Mouse (Mus musculus) embryonic facial prominence, embryonic 14.5 days (tissue): Measurements from ENCODE around the gene Paxip1. TPM values are rescaled to one million over a fixed set of nuclear protein-coding genes. Genes with fewer than 3 reads are reported as not detected.

Experiments
- ATAC-seq: fragments of 200-750 bp; cut with Nextera tagmentation; 2 replicates; pipeline ENCODE4 v1.8.0; 2017; ENCODE audit warnings: low read depth, moderate number of reproducible peaks, moderate TSS enrichment
- DNase-seq: peaks from one replicate; pipeline ENCODE4 v3.0.0-alpha.2; 2015; ENCODE audit warnings: low spot score
- H3K27ac ChIP-seq: fragments of 300-500 bp; sonication (generic); replicated peaks from 2 replicates; pipeline ENCODE4 v1.5.1; 2014; ENCODE audit warnings: low read depth, mild to moderate bottlenecking, low read length, moderate library complexity
- H3K27me3 ChIP-seq: fragments of 300-500 bp; sonication (generic); replicated peaks from 2 replicates; pipeline ENCODE4 v1.6.1; 2014; ENCODE audit warnings: low read length; ENCODE audit not compliant: control insufficient read depth, insufficient read depth
- H3K36me3 ChIP-seq: fragments of 300-500 bp; sonication (generic); 2 replicates; pipeline ENCODE4 v1.6.1; 2014; ENCODE audit warnings: low read length, mixed read lengths; ENCODE audit not compliant: control insufficient read depth, insufficient read depth
- H3K4me1 ChIP-seq: fragments of 300-500 bp; sonication (generic); 2 replicates; pipeline ENCODE4 v1.6.1; 2014; ENCODE audit warnings: antibody characterized with exemption, low read length; ENCODE audit not compliant: control insufficient read depth, insufficient read depth
- H3K4me2 ChIP-seq: fragments of 300-500 bp; sonication (generic); 2 replicates; pipeline ENCODE4 v1.6.1; 2014; ENCODE audit warnings: low read depth, mild to moderate bottlenecking, low read length, moderate library complexity, mixed read lengths
- H3K4me3 ChIP-seq: fragments of 300-500 bp; sonication (generic); 2 replicates; pipeline ENCODE4 v1.5.1; 2014; ENCODE audit warnings: low read depth, mild to moderate bottlenecking, low read length
- H3K9ac ChIP-seq: fragments of 300-500 bp; sonication (generic); 2 replicates; pipeline ENCODE4 v1.6.1; 2014; ENCODE audit warnings: low read depth, mild to moderate bottlenecking, low read length, moderate library complexity, mixed read lengths
- H3K9me3 ChIP-seq: fragments of 300-500 bp; sonication (generic); 2 replicates; pipeline ENCODE4 v1.6.1; 2016; ENCODE audit warnings: low read length; ENCODE audit not compliant: control insufficient read depth
- WGBS: fragments of 180-500 bp; shearing (Covaris S2); extraction: QIAGEN DNeasy Blood & Tissue Kit; methylation state at CpG from one replicate; pipeline ENCODE4 v1.1.7; 2014; 5-methylcytosine and 5-hydroxymethylcytosine counted together
- polyA plus RNA-seq: library from polyadenylated mRNA; unstranded; fragments of >200 nt; fragmentation: Nextera tagmentation; extraction: Ambion mirVana; gene quantifications from 2 replicates; pipeline ENCODE4 v1.2.1, GENCODE M21; 2014

The Paxip1 gene
- polyA plus RNA-seq, 1 experiment from 2014 or later: 32.6 TPM

DNA sequence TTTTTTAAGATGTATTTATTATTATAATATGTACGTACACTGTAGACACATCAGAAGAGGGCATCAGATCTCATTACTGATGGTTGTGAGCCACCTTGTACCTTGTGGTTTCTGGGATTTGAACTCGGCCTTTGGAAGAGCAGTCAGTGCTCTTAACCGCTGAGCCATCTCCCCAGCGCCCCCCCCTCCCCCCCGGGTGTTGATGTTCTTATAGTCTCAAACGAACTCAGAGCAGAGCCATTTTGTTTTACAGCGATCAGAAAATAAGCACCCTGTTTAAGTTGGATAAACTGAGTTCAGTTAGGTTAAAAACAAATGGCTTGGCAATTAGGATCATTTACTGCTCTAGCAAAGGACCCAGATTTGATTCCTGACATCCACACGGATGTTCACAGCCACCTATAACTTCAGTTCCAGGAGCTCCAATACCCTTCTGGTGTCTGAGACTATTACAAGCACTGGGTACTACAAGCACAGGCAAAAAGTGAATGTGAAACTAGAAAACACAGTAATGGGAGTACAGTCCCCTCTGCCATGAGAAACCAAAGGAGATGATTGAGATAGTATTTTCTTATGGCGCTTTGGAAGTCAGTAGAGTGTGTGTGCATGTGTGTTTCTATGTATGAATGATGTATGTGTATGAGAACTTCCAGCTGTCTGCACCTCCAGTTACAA is 1.2 kb upstream of the Paxip1 start:
- peak overlapping the region; percentile 91 for H3K9ac ChIP-seq
- ATAC-seq: no peak
- 55% methylated on average over 9 of the region's 9 CpGs for WGBS

DNA sequence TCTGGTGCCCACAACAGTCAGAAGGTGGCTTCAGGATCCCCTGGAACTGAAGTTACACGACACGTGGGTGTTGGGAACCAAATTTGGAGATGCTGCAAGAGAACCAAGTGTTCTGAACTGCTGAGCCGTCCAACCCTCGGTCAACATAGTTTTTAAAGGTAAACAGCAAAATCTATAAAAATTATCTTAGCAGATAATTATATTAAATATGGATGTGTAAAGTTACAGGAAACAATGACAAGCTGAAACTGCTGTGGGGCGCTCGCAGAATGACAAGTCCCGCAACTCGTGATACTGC is 631 bp upstream of the Paxip1 start:
- Histone ChIP-seq H3K27ac (peak overlapping the region; percentile 96), H3K4me1 (peaks cover 10% of the 10 kb centered on the region; the same call in 1 of the 2 replicates), H3K4me2 (peak overlapping the region; percentile 80), H3K9ac (peak overlapping the region; percentile 91), H3K9me3 (no peaks in the 10 kb centered on the region), H3K27me3 (no peaks in the 10 kb centered on the region), H3K36me3 (peaks cover 18% of the 10 kb centered on the region), H3K4me3 (peak overlapping the region; percentile 79)
- WGBS: 17% methylated on average over 8 of the region's 8 CpGs
- no peak for ATAC-seq
- DNase-seq: no peak

More for the DNA sequence above, 1.2 kb upstream of the Paxip1 start:
- Histone ChIP-seq H3K4me3 (peak overlapping the region; percentile 79), H3K4me1 (peaks cover 10% of the 10 kb centered on the region; the same call in 1 of the 2 replicates), H3K9me3 (no peaks in the 10 kb centered on the region), H3K4me2 (peak overlapping the region; percentile 80), H3K27ac (no peak overlapping the region), H3K36me3 (peaks cover 13% of the 10 kb centered on the region), H3K27me3 (no peaks in the 10 kb centered on the region)
- no peak for DNase-seq

DNA sequence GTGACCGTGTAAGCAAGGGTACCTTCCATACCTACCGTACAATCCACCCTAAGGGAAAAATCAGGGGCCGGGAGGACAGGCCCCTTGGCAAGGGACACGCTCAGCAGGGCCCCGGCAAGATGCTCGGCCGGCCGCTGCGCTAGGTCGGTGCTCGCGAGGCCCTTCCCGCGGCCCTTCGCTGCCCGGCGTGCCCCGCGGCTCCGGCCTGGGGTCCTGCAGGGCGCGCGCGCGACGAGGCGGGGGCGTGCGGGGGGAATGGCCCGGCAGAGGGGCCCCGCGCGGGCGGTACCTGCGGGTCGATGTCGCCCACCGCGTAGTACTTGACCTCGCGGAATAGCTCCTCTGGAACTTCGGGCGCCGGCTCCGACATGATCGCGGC is 592 bp downstream of the Paxip1 start:
- DNase-seq (peak; percentile 90), ATAC-seq (peak; percentile 85)
- H3K4me2 ChIP-seq: peak overlapping the region; percentile 80
- 0% methylated on average over 2 of the region's 47 CpGs for WGBS
- H3K9me3 ChIP-seq: no peaks in the 10 kb centered on the region
- no peaks in the 10 kb centered on the region for H3K27me3 ChIP-seq
- H3K4me3 ChIP-seq: peak overlapping the region; percentile 79
- H3K4me1 ChIP-seq: peaks cover 10% of the 10 kb centered on the region; the same call in 1 of the 2 replicates
- H3K36me3 ChIP-seq: peaks cover 30% of the 10 kb centered on the region
- H3K27ac ChIP-seq: peak overlapping the region; percentile 96
- H3K9ac ChIP-seq: peak overlapping the region; percentile 91

DNA sequence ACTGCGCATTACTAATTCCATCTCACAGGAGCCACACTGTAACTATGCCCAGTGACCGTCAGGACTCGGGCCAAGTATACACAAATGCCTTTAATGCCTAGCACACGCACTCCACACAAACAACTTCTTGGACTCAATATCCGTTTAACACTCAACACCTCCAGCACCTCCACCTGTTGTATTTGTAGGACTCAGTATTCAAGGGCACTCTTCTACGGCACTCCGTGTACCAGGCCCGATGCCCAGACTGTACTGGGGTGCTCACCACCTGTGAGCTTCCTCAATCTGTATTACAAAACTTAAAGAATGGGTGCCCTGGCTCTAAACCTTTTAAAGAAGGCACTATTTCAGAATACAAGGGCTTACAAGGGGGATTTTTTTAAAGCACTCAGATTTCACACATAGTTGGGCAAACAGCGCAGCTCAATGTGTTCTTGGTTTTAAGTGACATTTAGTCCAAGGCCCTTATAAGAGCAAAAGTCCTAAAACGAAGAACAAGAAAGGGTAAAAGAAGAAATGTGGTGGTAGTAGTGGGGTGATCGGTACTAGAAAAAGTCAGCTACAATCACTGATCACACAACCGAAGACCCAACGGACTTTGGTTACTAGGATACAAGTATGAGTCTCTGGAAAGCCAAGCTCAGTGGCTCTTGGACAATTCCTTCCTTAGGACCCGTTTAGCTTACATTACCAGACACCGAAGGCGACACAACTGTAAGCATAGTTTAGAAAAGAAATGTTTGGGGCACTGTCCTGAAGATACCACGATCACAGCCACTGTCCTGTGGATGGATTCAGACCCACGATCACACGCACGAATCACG is 1.2 kb downstream of the Paxip1 start:
- no peaks in the 10 kb centered on the region for H3K9me3 ChIP-seq
- peak overlapping the region; percentile 79 for H3K4me3 ChIP-seq
- H3K4me1 ChIP-seq: peaks cover 10% of the 10 kb centered on the region; the same call in 1 of the 2 replicates
- H3K9ac ChIP-seq: peak overlapping the region; percentile 91
- 24% methylated on average over 21 of the region's 21 CpGs for WGBS
- peak overlapping the region; percentile 80 for H3K4me2 ChIP-seq
- peak overlapping the region; percentile 96 for H3K27ac ChIP-seq
- ATAC-seq (no peak), DNase-seq (peak; percentile 3)
- no peaks in the 10 kb centered on the region for H3K27me3 ChIP-seq
- peaks cover 35% of the 10 kb centered on the region for H3K36me3 ChIP-seq

DNA sequence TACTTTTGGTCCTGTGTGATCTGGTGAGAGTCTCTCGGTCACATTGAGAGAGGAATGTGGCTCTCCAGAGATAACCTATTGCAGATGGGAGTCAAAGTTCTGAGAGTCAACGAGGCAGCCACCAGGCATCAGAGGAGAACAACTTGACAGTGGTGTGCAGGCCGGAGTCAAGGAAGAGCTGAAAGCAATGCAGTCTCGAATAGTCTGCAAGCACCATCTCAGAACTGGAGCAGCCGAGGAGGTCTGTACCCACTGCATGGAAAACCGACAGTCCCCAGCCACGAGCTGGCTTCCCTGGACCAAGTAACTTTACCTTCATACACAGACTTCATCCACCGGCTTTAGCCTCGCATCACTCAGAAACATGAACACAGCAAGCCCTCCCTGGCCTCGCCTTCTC is 1.9 kb downstream of the Paxip1 start:
- peaks cover 42% of the 10 kb centered on the region for H3K36me3 ChIP-seq
- no peak overlapping the region for H3K27ac ChIP-seq
- 64% methylated on average over 10 of the region's 10 CpGs for WGBS
- peak overlapping the region; percentile 91 for H3K9ac ChIP-seq
- no peaks in the 10 kb centered on the region for H3K27me3 ChIP-seq
- H3K4me1 ChIP-seq: peaks cover 10% of the 10 kb centered on the region; the same call in 1 of the 2 replicates
- no peak for ATAC-seq
- peak overlapping the region; percentile 79 for H3K4me3 ChIP-seq
- H3K4me2 ChIP-seq: peak overlapping the region; percentile 80
- DNase-seq: no peak
- no peaks in the 10 kb centered on the region for H3K9me3 ChIP-seq

DNA sequence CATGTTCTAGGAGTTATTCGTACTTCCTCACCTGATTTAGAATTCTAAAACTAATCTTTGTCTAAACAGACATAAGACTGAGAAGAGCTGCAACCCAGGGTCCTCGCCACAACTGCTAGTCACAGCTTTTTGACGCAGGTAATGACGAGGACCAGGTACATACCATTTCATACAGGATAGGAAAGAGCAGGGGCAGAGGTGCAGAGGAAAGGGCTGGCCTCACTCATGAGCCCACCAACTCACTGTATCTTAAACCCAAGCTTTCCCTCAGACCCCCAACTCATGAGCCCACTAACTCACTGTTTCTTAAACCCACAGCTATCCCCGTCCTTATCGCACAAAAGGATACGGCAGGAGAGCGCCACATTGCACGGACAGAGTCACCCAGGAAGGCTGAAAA is 8.1 kb downstream of the Paxip1 start:
- H3K4me3 ChIP-seq: no peak overlapping the region
- peaks cover 83% of the 10 kb centered on the region for H3K36me3 ChIP-seq
- H3K9ac ChIP-seq: no peak overlapping the region
- no peaks in the 10 kb centered on the region for H3K27me3 ChIP-seq
- no peak overlapping the region for H3K4me2 ChIP-seq
- ATAC-seq: no peak
- no peak for DNase-seq
- H3K27ac ChIP-seq: no peak overlapping the region
- H3K9me3 ChIP-seq: no peaks in the 10 kb centered on the region
- WGBS: 94% methylated on average over 9 of the region's 9 CpGs
- H3K4me1 ChIP-seq: no peaks in the 10 kb centered on the region

DNA sequence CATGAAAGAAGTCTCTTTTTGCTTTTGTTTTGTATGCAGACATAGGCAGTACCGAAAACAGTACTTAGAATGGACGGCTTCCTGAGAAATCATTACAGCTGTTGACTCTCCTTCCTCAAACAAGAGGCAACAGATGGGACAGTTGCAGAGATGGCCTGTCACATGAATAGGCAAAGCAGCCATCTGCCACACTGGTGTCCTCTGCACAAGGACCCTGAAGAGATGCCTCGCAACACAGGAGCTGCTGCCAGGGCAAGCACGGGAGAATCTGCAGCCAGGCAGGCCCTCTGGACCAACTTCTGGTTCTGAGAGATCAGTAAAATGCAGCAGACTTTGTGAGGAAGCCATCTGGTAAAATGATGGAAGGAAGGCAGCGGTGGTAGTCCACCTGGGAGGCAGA is 23.5 kb downstream of the Paxip1 start:
- Histone ChIP-seq H3K4me3 (no peak overlapping the region), H3K9ac (no peak overlapping the region), H3K9me3 (no peaks in the 10 kb centered on the region), H3K4me1 (no peaks in the 10 kb centered on the region), H3K27ac (no peak overlapping the region), H3K36me3 (peaks cover 95% of the 10 kb centered on the region), H3K4me2 (no peak overlapping the region), H3K27me3 (no peaks in the 10 kb centered on the region)
- WGBS: 83% methylated on average over 5 of the region's 5 CpGs
- peak; percentile 16 for DNase-seq
- ATAC-seq: no peak

DNA sequence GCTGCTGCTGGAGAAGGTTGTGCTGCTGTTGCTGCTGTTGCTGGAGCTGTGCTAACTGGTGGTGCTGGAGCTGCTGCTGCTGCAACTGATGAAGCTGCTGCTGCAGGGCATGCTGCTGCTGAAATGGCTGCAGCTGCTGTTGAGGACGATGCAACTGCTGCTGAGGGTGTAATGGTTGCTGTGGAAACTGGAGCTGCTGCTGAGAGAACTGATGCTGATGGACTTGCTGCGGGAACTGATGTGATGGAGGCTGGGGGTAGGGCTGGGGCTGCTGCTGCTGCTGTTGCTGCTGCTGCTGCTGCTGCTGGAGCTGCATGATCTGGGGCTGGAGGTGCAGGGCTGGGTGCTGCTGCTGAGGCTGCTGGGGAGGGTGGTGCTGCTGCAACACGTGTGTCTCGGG is 25.7 kb downstream of the Paxip1 start:
- Histone ChIP-seq H3K4me2 (no peak overlapping the region), H3K4me1 (no peaks in the 10 kb centered on the region), H3K9me3 (no peaks in the 10 kb centered on the region), H3K36me3 (peaks cover 95% of the 10 kb centered on the region), H3K9ac (no peak overlapping the region), H3K27me3 (no peaks in the 10 kb centered on the region), H3K27ac (no peak overlapping the region), H3K4me3 (no peak overlapping the region)
- DNase-seq: no peak
- ATAC-seq: no peak
- WGBS: 67% methylated on average over 4 of the region's 4 CpGs
